Mouse (Mus musculus) thymus, adult 2 months (tissue): ENCODE measurements around the gene Carmil3.

Experiments
- CTCF ChIP-seq: fragments of 200-500 bp; IDR thresholded peaks from 2 replicates; pipeline ENCODE4 v1.5.1; 2012; ENCODE audit warnings: mild to moderate bottlenecking, control low read depth, low read length, moderate library complexity, borderline replicate concordance; ENCODE audit not compliant: control insufficient read depth, poor library complexity, insufficient read depth; ENCODE audit errors: extremely low read depth
- POLR2A ChIP-seq: fragments of 200-500 bp; IDR thresholded peaks from 2 replicates; pipeline ENCODE4 v1.6.1; 2012; ENCODE audit warnings: mild to moderate bottlenecking, low read length, control low read depth, moderate library complexity; ENCODE audit not compliant: control insufficient read depth, poor library complexity, insufficient read depth; ENCODE audit errors: extremely low read depth

- TF ChIP-seq CTCF (no peak), POLR2A (no peak)
These were observed 14.8 kb upstream of the Carmil3 start for GRCm38 (mm10) chr14:55475654-55476053.
